Mouse (Mus musculus) erythroblast, embryonic 14.5 days (primary cell): Measurements from ENCODE around the gene Mysm1. TPM values are rescaled to one million over a fixed set of nuclear protein-coding genes. Genes with fewer than 3 reads are reported as not detected.

Experiments used
- H3K27me3 ChIP-seq: 2 replicates; pipeline ENCODE4 v1.6.1; 2012; ENCODE audit warnings: inconsistent platforms; ENCODE audit not compliant: control insufficient read depth
- H3K36me3 ChIP-seq: 2 replicates; pipeline ENCODE4 v1.6.1; 2012; ENCODE audit warnings: mild to moderate bottlenecking, inconsistent platforms; ENCODE audit not compliant: control insufficient read depth
- H3K4me1 ChIP-seq: 2 replicates; pipeline ENCODE4 v1.6.1; 2012; ENCODE audit warnings: inconsistent platforms; ENCODE audit not compliant: control insufficient read depth
- H3K4me3 ChIP-seq: replicated peaks from 2 replicates; pipeline ENCODE3; 2012; ENCODE audit warnings: moderate library complexity, mild to moderate bottlenecking, inconsistent platforms
- H3K9me3 ChIP-seq: 2 replicates; pipeline ENCODE4 v1.6.1; 2012; ENCODE audit warnings: low read length, inconsistent platforms, mixed read lengths; ENCODE audit not compliant: control insufficient read depth
- GATA1 ChIP-seq: IDR thresholded peaks from 2 replicates; pipeline ENCODE4 v1.6.1; 2012; ENCODE audit warnings: low read length, inconsistent platforms, mixed read lengths
- TAL1 ChIP-seq: IDR thresholded peaks from 3 replicates; pipeline ENCODE4 v1.6.1; 2012; ENCODE audit warnings: low read length, inconsistent platforms, mixed read lengths
- polyA plus RNA-seq: library from polyadenylated mRNA; stranded (reverse); fragments of >175 nt; gene quantifications from 2 replicates; pipeline ENCODE4 v1.2.3, GENCODE M21; 2012

The Mysm1 gene
- polyA plus RNA-seq, 1 experiment: 0.12 TPM

DNA sequence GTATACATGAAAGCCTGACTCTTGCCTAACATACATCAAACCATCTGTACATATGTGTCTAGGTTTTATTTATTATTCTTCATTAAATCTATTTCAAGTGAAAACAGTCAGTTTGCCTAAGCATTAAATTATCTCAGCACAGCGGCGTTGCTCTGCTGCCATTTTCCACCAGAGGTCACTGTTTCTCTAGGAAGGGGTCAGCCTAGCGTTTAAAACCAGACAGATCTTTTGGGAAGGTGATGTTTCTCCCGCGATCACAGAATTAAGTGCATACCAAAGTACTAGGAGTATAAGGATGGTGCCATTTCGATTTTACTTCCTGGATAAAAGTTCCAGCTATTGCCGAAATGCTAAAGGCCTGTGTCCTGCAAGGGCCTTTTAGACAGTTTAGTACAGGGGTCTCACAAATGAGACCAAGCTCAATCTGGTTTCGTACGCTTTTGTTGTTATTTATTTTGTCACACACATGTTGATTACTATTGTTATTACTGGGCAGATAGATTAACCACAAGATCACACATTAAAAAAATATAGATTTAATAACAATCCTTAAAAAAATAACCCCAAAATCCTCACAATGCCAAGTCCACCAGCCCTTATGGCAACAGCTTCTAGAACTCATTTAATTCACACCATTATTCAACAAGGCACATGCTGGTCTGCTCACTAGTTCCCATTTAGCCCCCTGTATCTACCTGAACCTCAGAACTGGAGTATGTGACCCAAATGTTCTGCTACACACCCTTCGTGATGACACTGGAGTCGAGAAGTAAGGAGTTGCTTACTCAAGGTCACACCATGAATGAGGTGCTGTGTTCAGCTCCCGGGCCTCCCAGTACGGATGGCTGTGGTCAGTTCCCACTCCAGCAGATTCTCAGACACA is 29.5 kb upstream of the Mysm1 start:
- H3K4me3 ChIP-seq: no peak overlapping the region
- no peaks in the 10 kb centered on the region for H3K36me3 ChIP-seq
- H3K9me3 ChIP-seq: no peaks in the 10 kb centered on the region
- H3K27me3 ChIP-seq: no peaks in the 10 kb centered on the region
- TF ChIP-seq GATA1 (no peak), TAL1 (no peak)
- no peaks in the 10 kb centered on the region for H3K4me1 ChIP-seq

DNA sequence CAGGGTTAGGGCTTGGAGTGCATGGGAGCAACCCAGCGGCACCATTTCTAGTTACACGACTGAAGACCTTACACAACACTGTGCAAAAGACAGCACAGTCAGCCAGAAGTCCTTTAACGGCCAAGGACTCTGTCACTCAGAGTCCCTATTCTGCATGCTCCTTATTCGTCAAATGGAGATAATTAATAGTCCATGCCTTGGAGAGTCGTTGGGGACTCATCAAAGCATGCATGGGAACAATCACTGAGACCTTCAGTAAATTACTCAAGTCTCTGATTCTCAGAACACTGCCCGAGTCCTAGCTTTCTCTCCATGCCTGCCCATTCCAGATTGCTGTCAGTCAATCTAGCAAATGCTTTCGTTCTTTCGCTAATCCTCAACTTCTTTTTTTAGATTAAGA is 28.9 kb upstream of the Mysm1 start:
- Histone ChIP-seq H3K9me3 (no peaks in the 10 kb centered on the region), H3K4me1 (no peaks in the 10 kb centered on the region), H3K36me3 (no peaks in the 10 kb centered on the region), H3K4me3 (no peak overlapping the region), H3K27me3 (no peaks in the 10 kb centered on the region)
- TF ChIP-seq TAL1 (no peak), GATA1 (no peak)

DNA sequence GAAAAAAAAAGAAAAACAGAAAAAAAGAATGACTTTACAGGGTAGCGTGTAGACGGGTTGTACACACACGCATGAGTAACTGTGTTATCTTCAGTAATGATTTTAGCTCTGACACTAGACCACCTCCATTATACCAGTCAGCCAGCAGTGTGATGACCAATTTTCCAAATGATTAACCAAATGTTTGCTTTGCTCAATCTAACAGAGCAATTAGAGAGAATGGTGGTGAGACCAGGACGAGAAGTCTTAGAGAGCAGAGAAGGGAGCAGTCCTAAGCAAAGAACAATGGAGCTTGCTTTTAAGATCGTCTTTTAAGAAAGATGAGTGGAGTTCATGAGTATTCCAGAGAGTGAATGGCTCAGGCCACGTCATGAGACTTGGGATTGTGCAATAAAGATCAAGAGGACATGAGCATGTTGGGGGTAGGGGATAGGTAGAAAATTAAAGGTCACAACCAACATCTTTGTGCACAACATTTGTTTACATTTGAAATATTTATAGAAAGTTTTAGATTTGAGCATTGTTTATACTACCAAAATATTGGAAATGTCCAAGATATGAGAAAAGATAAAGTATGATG is 26.4 kb upstream of the Mysm1 start:
- no peaks in the 10 kb centered on the region for H3K27me3 ChIP-seq
- H3K9me3 ChIP-seq: no peaks in the 10 kb centered on the region
- TF ChIP-seq TAL1 (no peak), GATA1 (no peak)

DNA sequence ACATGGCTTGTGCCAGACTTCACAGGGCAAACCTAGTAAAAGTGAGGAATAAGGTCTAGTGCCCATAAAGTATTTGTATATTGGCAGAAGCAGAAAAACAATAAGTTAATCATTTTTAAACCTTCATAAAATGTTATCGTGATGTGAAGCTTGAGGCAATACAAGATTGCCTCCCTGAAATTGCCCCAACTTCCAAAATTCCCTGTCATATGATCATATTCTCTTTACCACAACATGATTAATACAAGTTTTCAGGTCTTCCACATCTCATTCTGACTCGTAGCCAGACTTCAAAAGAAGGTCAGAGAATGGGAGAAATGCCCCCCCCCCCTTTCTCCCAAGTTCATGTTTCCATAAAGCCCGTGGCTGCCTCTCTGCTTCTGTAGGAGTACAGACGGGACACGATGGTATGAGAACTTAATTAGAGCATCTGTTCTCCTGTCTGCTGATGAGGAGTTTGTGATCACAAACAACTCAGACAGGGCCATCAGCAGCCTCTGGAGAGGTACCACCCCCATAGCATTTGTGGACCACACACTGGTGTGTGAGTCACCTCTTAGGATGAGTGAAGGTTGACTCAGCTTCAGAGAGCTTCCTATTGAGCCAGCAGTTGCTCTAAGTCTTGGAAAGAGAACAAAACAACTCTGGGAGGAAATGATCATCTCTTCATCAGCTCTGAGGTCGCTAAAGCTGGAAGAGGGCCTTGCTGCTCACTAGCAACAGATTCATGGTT is 22.3 kb upstream of the Mysm1 start:
- Histone ChIP-seq H3K9me3 (no peaks in the 10 kb centered on the region), H3K4me3 (no peak overlapping the region), H3K4me1 (no peaks in the 10 kb centered on the region), H3K27me3 (no peaks in the 10 kb centered on the region), H3K36me3 (no peaks in the 10 kb centered on the region)
- no peak for TF ChIP-seq GATA1
- TF ChIP-seq TAL1: no peak

More for the DNA sequence above, 26.4 kb upstream of the Mysm1 start:
- H3K36me3 ChIP-seq: no peaks in the 10 kb centered on the region
- H3K4me1 ChIP-seq: no peaks in the 10 kb centered on the region
- H3K4me3 ChIP-seq: no peak overlapping the region

DNA sequence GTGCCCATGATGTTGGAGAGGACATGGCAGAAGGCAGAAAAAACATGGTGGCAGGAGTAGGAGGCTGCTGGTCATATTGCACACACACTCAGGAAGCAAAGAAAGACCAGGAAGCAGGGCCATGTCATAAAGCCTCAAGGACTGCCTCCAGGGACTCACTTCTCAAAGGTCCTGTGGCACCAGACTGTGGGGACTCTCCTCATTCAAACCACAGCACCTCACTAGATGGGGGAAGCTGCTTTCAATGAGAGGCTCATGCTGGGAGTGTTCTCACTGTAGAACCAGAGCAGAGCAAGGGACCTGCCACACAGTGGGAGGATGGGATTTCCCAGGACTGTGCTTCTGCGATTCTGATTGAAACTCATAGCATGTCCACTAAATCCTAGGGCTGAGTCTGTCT is 21.2 kb upstream of the Mysm1 start:
- no peaks in the 10 kb centered on the region for H3K9me3 ChIP-seq
- H3K4me3 ChIP-seq: no peak overlapping the region
- no peak for TF ChIP-seq GATA1
- TF ChIP-seq TAL1: no peak
- H3K36me3 ChIP-seq: no peaks in the 10 kb centered on the region
- H3K27me3 ChIP-seq: no peaks in the 10 kb centered on the region
- H3K4me1 ChIP-seq: no peaks in the 10 kb centered on the region

DNA sequence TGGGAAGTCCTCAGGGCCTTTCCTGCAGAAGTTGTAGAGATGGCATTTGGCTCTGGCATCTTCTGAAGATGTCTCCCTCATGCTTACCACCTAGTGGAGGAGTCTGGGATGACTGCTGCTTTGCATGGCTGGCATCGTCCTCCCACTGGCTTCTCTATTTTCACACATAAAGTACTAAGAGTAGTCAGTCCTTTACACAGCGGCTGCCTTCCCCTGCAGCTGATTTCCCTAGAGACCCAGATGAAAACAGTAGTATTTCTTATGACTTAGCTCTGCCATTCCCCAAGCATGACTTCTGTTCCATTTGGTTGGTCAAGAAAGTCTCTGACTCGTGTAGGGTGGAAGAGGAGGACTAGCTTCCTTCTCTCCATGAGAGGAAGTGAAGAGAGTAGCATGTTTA is 20.3 kb upstream of the Mysm1 start:
- no peaks in the 10 kb centered on the region for H3K9me3 ChIP-seq
- H3K36me3 ChIP-seq: no peaks in the 10 kb centered on the region
- H3K4me1 ChIP-seq: no peaks in the 10 kb centered on the region
- TF ChIP-seq GATA1: no peak
- TF ChIP-seq TAL1: no peak
- no peak overlapping the region for H3K4me3 ChIP-seq
- H3K27me3 ChIP-seq: no peaks in the 10 kb centered on the region

DNA sequence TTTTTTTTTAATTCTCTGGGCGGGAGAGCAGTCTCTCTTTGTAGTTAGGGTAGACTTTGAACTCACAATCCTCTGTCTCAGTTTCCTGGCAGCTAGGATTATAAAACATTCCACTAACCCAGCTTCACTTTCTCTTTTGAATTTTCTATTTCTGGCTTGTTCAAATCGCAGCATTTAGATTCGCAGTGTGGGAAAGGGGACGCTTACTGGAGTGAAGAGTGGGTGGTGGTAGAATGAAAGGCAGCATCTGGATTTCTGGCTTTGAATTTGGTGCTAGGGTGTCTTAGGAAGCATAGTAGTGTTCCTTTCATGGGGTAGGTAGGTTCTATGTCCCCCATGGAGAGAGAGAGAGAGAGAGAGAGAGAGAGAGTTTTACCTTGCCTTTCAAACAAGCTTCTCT is 17.0 kb upstream of the Mysm1 start:
- no peaks in the 10 kb centered on the region for H3K36me3 ChIP-seq
- no peaks in the 10 kb centered on the region for H3K27me3 ChIP-seq
- TF ChIP-seq TAL1: no peak
- TF ChIP-seq GATA1: no peak
- H3K9me3 ChIP-seq: no peaks in the 10 kb centered on the region
- no peaks in the 10 kb centered on the region for H3K4me1 ChIP-seq
- no peak overlapping the region for H3K4me3 ChIP-seq

DNA sequence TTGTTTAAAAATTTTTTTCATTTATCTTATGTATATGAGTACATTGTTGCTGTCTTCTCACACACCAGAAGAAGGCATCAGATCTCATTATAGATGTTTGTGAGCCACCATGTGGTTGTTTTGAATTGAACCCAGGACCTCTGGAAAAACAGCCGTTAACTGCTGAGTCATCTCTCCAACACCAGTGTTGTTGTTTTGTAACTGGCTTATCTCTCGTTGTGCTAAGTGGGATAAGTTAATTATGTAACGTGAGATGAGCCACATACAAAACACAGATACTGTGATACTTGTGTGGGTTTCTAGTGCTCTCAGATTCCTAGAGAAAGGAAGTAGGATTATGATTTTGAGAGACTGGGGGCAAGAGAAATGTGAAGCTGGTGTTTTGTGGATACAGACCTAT is 11.3 kb upstream of the Mysm1 start:
- Histone ChIP-seq H3K4me3 (no peak overlapping the region), H3K27me3 (no peaks in the 10 kb centered on the region), H3K36me3 (no peaks in the 10 kb centered on the region), H3K4me1 (no peaks in the 10 kb centered on the region), H3K9me3 (no peaks in the 10 kb centered on the region)
- TF ChIP-seq GATA1 (no peak), TAL1 (no peak)

DNA sequence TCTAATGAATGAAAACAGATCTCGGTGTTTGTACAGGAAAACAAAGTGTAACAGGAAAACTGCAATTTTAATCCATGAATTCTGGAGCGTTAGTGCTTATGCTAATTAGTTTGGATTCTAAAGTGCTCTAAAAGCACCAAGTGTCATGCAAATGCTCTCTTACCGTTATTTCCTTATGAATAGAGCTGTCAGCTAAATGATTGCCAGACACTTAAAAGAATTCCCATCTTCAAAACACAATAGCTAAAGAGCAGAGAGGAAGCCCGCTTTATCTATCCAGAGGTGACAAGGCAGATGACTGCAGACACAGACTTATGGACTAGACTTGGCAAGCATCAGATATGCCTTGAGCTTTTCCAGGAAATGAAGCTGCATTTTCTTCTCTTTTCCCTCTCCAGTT is 8.8 kb upstream of the Mysm1 start:
- Histone ChIP-seq H3K9me3 (no peaks in the 10 kb centered on the region), H3K4me3 (no peak overlapping the region), H3K4me1 (no peaks in the 10 kb centered on the region), H3K27me3 (no peaks in the 10 kb centered on the region), H3K36me3 (no peaks in the 10 kb centered on the region)
- TF ChIP-seq GATA1 (no peak), TAL1 (no peak)
